ENCODE assay signal across 16 mouse cellular contexts in genomic region chr3:20026996-20027689, GRCm38 (mm10). TPM values are rescaled to one million over a fixed set of nuclear protein-coding genes. Genes with fewer than 3 reads are reported as not detected.
DNase-seq lines count a peak whose midpoint lies in the region; ATAC-seq and TF ChIP-seq lines count a peak whose summit lies in the region.
"Had no signal": no experiment of that assay in that cellular context is flagged by ENCODE, and none has a peak within 500 bp of the region (broad histone marks: within the 10 kb centered on the region; RNA-seq: fewer than 3 reads in every experiment).

No protein-coding gene starts in this region.

- H3K4me1 ChIP-seq in lung, postnatal 0 days (ENCODE audit: insufficient read depth, low read depth, low read length): no peaks in the 10 kb centered on the region
- no peaks in the 10 kb centered on the region for H3K4me1 ChIP-seq in lung, adult 2 months (ENCODE audit: control insufficient read depth, insufficient read depth, low read length)
- peaks cover 62% of the 10 kb centered on the region for H3K4me1 ChIP-seq in E14TG2a.4 (replicated peaks; ENCODE audit: low read depth, low read length)
- H3K4me1 ChIP-seq in forebrain, embryonic 13.5 days: no peaks in the 10 kb centered on the region
- H3K4me1 ChIP-seq: limb, embryonic 15.5 days; midbrain, embryonic 12.5 days had no signal

- 85% methylated on average over 8 of the region's 8 CpGs for WGBS in lung, postnatal 0 days
- 80% methylated on average over 8 of the region's 8 CpGs for WGBS in lung, adult 2 months
- 88% methylated on average over 8 of the region's 8 CpGs for WGBS in forebrain, embryonic 13.5 days

- TF ChIP-seq CTCF in lung, postnatal 0 days (IDR thresholded peaks at IDR 0.05): no peak
- TF ChIP-seq CTCF in lung, adult 2 months (IDR thresholded peaks at IDR 0.05; ENCODE audit: insufficient read depth, low read length): no peak
- no peak for TF ChIP-seq CTCF in E14TG2a.4 (conservative IDR thresholded peaks at IDR 0.05; ENCODE audit: low read length)

- H3K36me3 ChIP-seq in lung, postnatal 0 days (ENCODE audit: insufficient read depth, low read length): 0 out of 2 replicates have a peak, but pooled peaks cover 8% of the 10 kb centered on the region
- H3K36me3 ChIP-seq in E14TG2a.4 (ENCODE audit: insufficient read depth, low read length): peaks cover 48% of the 10 kb centered on the region
- H3K36me3 ChIP-seq in forebrain, embryonic 13.5 days (ENCODE audit: poor library complexity, severe bottlenecking): peaks cover 46% of the 10 kb centered on the region

- TF ChIP-seq EP300 in lung, postnatal 0 days (IDR thresholded peaks at IDR 0.05): no peak

- TF ChIP-seq POLR2A in lung, adult 2 months (IDR thresholded peaks at IDR 0.05; ENCODE audit: borderline replicate concordance, extremely low read depth, low read depth, low read length): no peak

- H3K9me3 ChIP-seq in lung, postnatal 0 days (ENCODE audit: low read length): no peaks in the 10 kb centered on the region
- H3K9me3 ChIP-seq in E14TG2a.4 (ENCODE audit: low read length): peaks cover 17% of the 10 kb centered on the region
- no peaks in the 10 kb centered on the region; the same call in 1 of the 2 replicates for H3K9me3 ChIP-seq in forebrain, embryonic 13.5 days (replicated peaks)
- H3K9me3 ChIP-seq: limb, embryonic 15.5 days; midbrain, embryonic 12.5 days had no signal

- no peak overlapping the region for H3K27ac ChIP-seq in lung, postnatal 0 days (ENCODE audit: low read length)
- no peak overlapping the region for H3K27ac ChIP-seq in forebrain, embryonic 13.5 days
- H3K27ac ChIP-seq: heart, adult 2 months; limb, embryonic 15.5 days; midbrain, embryonic 12.5 days had no signal

- no peaks in the 10 kb centered on the region for H3K27me3 ChIP-seq in lung, postnatal 0 days (replicated peaks; ENCODE audit: insufficient read depth, low read length)
- no peaks in the 10 kb centered on the region for H3K27me3 ChIP-seq in E14TG2a.4 (ENCODE audit: insufficient read depth, low read length)
- H3K27me3 ChIP-seq in forebrain, embryonic 13.5 days: no peaks in the 10 kb centered on the region
- H3K27me3 ChIP-seq: limb, embryonic 15.5 days; midbrain, embryonic 12.5 days had no signal

- no peak overlapping the region for H3K9ac ChIP-seq in lung, postnatal 0 days (replicated peaks; ENCODE audit: low read depth)
- no peak overlapping the region for H3K9ac ChIP-seq in forebrain, embryonic 13.5 days
- H3K9ac ChIP-seq: limb, embryonic 15.5 days; midbrain, embryonic 12.5 days had no signal

- no peak overlapping the region for H3K4me2 ChIP-seq in lung, postnatal 0 days (replicated peaks; ENCODE audit: low read depth, low read length)
- no peak overlapping the region for H3K4me2 ChIP-seq in forebrain, embryonic 13.5 days
- H3K4me2 ChIP-seq: limb, embryonic 15.5 days; midbrain, embryonic 12.5 days had no signal

- ATAC-seq in lung, postnatal 0 days: peak; percentile 23
- ATAC-seq in monocyte, adult 5-6 weeks (replicated peaks; ENCODE audit: insufficient number of reproducible peaks, low FRiP score, low TSS enrichment, poor library complexity, severe bottlenecking): peak; percentile 90
- ATAC-seq in forebrain, embryonic 13.5 days: no peak

- DNase-seq in lung, postnatal 0 days (ENCODE audit: low spot score): peak; percentile 50
- DNase-seq in lung, adult 2 months: no peak
- DNase-seq in c-Kit-positive CD71-negative TER-119-negative erythroid progenitor cells, embryonic 14.5 days (ENCODE audit: low read depth): peak; percentile 30
- DNase-seq in adrenal gland, postnatal 4 days (ENCODE audit: low spot score in 2 of 2): no peak
- no peak for DNase-seq in left cerebral cortex, postnatal 36 days (ENCODE audit: low spot score in 2 of 2)
- DNase-seq: adrenal gland, postnatal 36 days; cerebellum, adult 9-10 months; heart, adult 2 months; heart, postnatal 36 days; kidney, postnatal 14 days had no signal

- H3K4me3 ChIP-seq in lung, postnatal 0 days (ENCODE audit: low read depth, low read length): no peak overlapping the region
- no peak overlapping the region for H3K4me3 ChIP-seq in lung, adult 2 months (replicated peaks; ENCODE audit: extremely low read depth, low read depth, low read length)
- 0 out of 2 replicates have a peak overlapping the region, but pooled peaks have one; percentile 1 for H3K4me3 ChIP-seq in E14TG2a.4 (replicated peaks; ENCODE audit: low read length)
- H3K4me3 ChIP-seq in forebrain, embryonic 13.5 days: no peak overlapping the region
- H3K4me3 ChIP-seq: erythroblast, embryonic 14.5 days; heart, adult 2 months; limb, embryonic 15.5 days; midbrain, embryonic 12.5 days had no signal

- intact Hi-C loops in left cerebral cortex, postnatal 36 days (cut with DNase I): no loop called here

RNA-seq across cellular contexts. Expression of gene Hps3, which starts 8.0 kb away (rescaled TPM):
- polyA plus RNA-seq in lung, postnatal 0 days (2015; fragmentation: Nextera tagmentation; extraction: Ambion mirVana): 10.1 and 10.8 TPM in 2 replicates
- 19.5 and 46.7 TPM in 2 replicates for polyA plus RNA-seq in lung, adult 2 months (2012; rRNA removed)
- 122 to 144 TPM (median 129 TPM) in 3 replicates for total RNA-seq in monocyte, adult 5-6 weeks (2017)
- 10 to 100 TPM; 15.5 to 16.2 TPM for total RNA-seq in adrenal gland, postnatal 4 days (2021)
- 10.2 and 11.3 TPM in 2 replicates for polyA plus RNA-seq in forebrain, embryonic 13.5 days (2015; fragmentation: Nextera tagmentation; extraction: Ambion mirVana)
- total RNA-seq in left cerebral cortex, postnatal 36 days (2021): 10 to 100 TPM; 11.9 to 18.7 TPM

RNA-seq across cellular contexts. Expression of gene Hltf, which starts 30.5 kb away (rescaled TPM):
- polyA plus RNA-seq in lung, postnatal 0 days (2015; fragmentation: Nextera tagmentation; extraction: Ambion mirVana): 13.7 and 13.8 TPM in 2 replicates
- 3.0 and 4.8 TPM in 2 replicates for polyA plus RNA-seq in lung, adult 2 months (2012; rRNA removed)
- 47.1 to 92.7 TPM (median 58.3 TPM) in 3 replicates for total RNA-seq in monocyte, adult 5-6 weeks (2017)
- total RNA-seq in adrenal gland, postnatal 4 days (2021): 10 to 100 TPM; 21.9 to 27.4 TPM
- polyA plus RNA-seq in forebrain, embryonic 13.5 days (2015; fragmentation: Nextera tagmentation; extraction: Ambion mirVana): 23.5 and 25.9 TPM in 2 replicates
- 10 to 100 TPM; 16.2 to 23.9 TPM for total RNA-seq in left cerebral cortex, postnatal 36 days (2021)

Comparison
In these comparisons a context has a peak if more than half of its experiments do, and no peak if none do; other contexts are left out.
1. DNase-seq: peak in lung, postnatal 0 days (single experiment) and c-Kit-positive CD71-negative TER-119-negative erythroid progenitor cells, embryonic 14.5 days (single experiment); none in lung, adult 2 months (single experiment), adrenal gland, postnatal 4 days (0 of 2) and left cerebral cortex, postnatal 36 days (0 of 2).